Mouse (Mus musculus): ENCODE data around the gene Tenm4.

Gene Tenm4

GRCm38 (mm10) chr7:96242328-96243185, 71.5 kb downstream of the Tenm4 start:
- no peak for DNase-seq (ENCODE audit: low spot score)

DNA sequence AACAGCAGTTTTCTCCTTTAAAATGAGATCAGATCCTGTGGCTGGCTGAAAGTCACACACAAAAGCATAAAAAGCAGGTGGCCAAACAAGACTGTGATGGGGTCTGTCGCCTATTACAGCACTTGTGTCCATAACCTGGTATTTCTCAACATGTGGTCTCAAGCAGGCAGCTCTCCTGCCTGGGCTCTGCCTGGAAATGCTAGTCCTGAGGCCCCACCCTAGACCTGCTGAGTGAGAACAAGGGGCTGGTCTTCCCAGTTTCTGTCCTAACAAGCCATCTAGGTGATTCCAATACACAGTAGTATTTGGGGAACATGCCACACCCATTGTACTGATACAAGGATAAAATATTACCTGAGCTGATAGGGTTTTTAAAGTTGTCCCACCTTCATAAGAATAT, 73.8 kb downstream of the Tenm4 start:
- no peak for DNase-seq (ENCODE audit: low spot score)

GRCm38 (mm10) chr7:96259630-96260029, 88.6 kb downstream of the Tenm4 start:
- DNase-seq (ENCODE audit: low spot score): no peak

DNA sequence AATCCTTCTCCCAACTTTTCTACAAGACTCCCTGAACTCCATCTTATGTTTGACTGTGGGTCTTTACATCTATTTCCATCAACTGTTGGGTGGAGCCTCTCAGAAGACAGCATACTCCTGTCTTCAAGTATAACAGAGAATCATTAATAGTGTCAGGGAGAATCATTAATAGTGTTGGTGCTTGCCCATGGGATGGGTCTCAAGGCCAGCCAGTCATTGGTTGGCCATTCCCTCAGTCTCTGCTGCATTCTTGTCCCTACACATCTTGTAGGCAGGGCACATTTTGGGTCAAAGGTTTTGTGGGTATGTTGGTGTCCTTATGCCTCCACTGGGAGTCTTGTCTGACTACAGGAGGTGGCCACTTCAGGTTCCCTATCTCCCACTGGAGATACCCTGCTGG, 91.1 kb downstream of the Tenm4 start:
- DNase-seq (ENCODE audit: low spot score): no peak

DNA sequence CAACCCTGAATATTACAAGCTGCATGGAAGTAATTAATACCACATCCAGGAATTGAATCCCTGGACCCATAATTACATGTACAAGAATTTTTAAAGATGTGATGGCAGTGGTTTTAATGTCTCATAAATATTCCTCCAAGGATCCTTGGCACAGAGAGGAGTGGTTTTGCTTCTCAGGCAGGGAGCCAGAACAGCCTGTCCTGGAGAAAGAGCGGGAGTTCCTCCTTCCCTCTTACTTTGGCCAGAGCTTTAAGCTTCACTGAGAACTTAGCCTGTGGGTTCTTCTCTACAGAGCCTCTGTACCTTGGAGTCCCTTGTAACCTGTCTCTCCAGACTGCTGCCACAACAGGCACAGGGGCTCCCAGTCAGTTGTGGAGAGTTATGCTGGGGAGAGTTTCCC, 94.9 kb downstream of the Tenm4 start:
- no peak for DNase-seq (ENCODE audit: low spot score)

GRCm38 (mm10) chr7:96267266-96267665, 96.2 kb downstream of the Tenm4 start:
- no peak for DNase-seq (ENCODE audit: low spot score)

GRCm38 (mm10) chr7:96270684-96271083, 99.6 kb downstream of the Tenm4 start:
- DNase-seq (ENCODE audit: low spot score): no peak

GRCm38 (mm10) chr7:96272068-96272467, 101.0 kb downstream of the Tenm4 start:
- no peak for DNase-seq (ENCODE audit: low spot score)

DNA sequence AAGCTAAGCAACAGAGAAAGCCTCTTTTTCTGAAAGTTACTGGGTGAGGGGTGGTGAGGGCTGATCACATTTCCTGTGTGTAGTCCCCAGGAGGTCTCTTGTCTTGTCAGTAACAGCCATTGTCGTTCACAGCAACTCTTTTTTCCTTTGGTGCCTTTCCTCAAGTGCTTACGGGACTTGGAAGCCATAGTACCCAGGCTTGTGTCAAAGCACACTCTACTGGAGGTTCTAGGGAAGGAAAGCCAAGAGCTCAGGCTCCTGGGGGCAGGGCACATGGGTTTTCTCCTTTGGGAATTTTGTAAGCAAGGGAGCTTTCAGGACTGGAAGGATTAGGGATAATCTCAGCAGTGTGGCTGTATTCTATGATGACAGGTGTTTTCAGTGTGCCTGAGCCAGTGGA, 103.4 kb downstream of the Tenm4 start:
- DNase-seq (ENCODE audit: low spot score): no peak

- no peak for DNase-seq (ENCODE audit: low spot score)
Observed at GRCm38 (mm10) chr7:96277550-96277949, 106.5 kb downstream of the Tenm4 start.

DNA sequence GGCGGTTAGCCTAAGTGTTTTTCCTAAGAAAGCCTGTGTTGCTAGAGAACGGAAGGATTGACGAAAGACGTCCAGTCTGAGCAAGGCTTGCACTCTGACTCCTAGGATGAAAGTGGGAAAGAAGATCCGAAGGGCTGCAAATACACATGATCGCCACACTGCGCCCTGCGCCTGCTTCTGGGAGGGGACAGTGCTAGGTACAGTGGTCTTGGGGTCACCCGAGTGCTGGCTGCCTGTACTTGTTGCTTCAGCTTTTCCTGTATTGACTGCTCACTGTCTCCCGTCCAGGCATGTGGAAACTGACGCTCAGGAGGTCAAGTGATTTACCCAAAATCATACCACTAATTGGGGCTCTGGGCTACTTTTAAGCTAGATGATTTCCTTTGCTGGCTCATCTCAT, 107.3 kb downstream of the Tenm4 start:
- no peak for DNase-seq (ENCODE audit: low spot score)

- no peak for DNase-seq (ENCODE audit: low spot score)
Observed at GRCm38 (mm10) chr7:96280795-96281194, 109.7 kb downstream of the Tenm4 start.

DNA sequence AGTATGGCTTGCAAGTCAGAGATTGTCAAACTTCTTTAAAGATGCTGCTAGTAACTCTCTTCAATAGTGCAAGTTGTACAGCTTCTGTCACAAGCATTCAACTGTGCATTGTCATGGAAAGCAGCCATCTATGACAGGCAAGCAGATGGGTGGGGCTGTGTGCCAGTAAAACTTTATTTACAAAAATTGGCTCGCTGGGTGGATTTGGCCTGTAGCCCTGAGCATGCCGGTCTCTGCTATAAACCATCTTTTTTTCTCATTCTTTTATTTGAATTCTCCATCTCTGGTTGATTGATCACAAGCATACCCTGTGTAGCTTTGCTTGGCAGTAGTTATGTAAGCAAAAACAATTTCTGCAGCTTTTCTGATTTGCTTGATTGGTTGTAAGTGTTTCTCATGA, 119.5 kb downstream of the Tenm4 start:
- no peak for DNase-seq (ENCODE audit: low spot score)

DNA sequence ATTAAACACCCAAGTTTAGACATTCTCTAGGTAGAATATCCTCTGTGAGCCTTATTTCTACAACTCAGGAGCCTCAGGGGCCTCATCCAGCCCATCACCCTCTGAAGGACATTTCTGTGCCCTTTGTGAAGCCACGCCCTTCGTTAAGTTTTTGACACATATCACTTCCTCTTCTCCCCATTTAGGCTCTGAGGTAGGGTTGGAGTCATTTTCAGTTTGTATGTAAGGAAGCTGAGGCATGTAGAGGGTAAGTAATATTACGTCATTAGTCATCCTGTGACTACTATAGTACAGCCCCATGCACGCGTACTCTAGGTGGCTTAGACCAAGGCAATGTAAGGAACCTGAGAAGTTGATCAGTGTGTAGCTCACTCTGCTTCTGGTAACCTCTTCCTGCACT, 124.9 kb downstream of the Tenm4 start:
- no peak for DNase-seq (ENCODE audit: low spot score)

- no peak for DNase-seq (ENCODE audit: low spot score)
Observed at GRCm38 (mm10) chr7:96300826-96301397, 129.9 kb downstream of the Tenm4 start.

DNA sequence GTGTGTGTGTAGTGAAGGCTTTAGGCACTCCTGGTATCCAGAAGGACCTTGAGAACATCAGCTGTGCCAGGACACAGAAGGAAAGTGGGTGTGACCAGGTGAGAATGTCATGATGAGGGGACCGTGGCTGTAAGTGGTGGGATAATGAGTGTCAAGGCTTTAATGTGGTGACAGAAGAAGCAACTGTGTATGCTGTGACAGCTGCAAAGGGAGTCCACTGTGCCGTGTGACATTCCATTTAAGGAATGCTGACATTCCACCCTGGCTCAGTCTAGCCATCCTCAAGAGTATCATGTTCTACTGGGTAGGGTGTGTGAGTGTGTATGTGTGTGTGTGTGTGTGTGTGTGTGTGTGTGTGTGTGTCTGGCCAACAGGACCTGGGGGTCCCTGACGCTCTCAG, 130.8 kb downstream of the Tenm4 start:
- DNase-seq (ENCODE audit: low spot score): no peak

DNA sequence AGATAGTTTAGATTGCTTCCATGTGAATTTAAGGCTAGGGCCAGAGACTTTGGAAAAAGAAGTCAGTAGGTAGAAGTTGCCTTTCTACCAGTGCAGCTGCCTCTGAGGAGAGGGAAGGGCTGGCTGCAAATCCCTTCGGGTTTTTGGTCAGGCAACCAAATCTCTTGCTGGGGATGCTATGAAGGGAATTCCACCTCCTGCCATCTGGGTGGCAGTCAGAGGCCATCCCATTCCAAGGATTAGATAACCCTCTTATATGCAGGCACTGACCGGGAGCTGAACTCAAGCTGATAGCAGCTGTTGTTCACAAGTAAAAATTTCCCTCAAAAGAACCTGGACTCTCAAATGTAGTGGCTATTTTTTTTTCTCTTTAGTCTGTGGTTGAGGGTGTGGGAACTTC, 132.9 kb downstream of the Tenm4 start:
- no peak for DNase-seq (ENCODE audit: low spot score)

- no peak for DNase-seq (ENCODE audit: low spot score)
Observed at GRCm38 (mm10) chr7:96305382-96305935, 134.4 kb downstream of the Tenm4 start.

- DNase-seq (ENCODE audit: low spot score): no peak
Observed at GRCm38 (mm10) chr7:96308106-96308505, 137.1 kb downstream of the Tenm4 start.

GRCm38 (mm10) chr7:96329343-96329742, 158.3 kb downstream of the Tenm4 start:
- DNase-seq (ENCODE audit: low spot score): no peak

DNA sequence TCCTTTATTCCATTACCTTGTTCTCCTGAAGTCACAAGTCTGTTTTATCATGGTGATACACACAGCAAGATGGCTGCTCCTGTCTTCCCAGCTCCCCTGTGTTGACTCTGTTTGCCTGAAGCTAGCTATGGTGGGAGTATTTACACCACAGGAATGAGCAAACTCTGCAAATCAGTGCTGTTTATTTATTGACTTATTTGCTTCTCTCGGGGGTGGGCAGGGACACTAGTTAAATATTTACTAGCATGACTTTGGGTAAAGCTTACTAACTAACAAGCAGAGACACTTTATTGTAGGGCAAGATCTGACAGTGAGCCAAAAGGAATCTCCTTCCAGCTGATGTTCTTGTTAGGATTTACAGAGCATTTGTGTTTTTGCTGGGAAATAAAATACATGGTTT, 160.1 kb downstream of the Tenm4 start:
- DNase-seq (ENCODE audit: low spot score): no peak

- no peak for DNase-seq (ENCODE audit: low spot score)
Observed at GRCm38 (mm10) chr7:96334361-96334760, 163.3 kb downstream of the Tenm4 start.

- no peak for DNase-seq (ENCODE audit: low spot score)
Observed at GRCm38 (mm10) chr7:96336376-96336775, 165.3 kb downstream of the Tenm4 start.

DNA sequence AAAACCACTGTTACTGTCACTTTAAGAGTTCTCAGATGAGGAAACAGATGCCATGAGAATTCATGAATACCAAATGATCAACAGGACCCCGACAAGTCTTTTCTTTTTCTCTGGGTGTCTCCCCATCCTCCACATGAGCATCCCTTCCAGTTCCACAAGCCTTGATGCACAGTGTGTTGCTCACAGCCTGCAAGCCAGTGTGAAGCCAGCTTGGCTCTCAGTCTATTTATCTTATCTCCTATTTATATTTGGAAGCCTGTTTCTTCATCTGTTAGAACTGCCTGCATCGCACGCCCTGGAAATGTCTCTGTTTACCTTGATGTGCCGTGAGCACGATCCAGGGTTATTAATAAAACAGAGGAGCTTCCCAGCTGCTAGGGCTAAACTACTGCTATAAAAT, 169.8 kb downstream of the Tenm4 start:
- no peak for DNase-seq (ENCODE audit: low spot score)

Measured in urinary bladder, postnatal 10 days (tissue).